Mouse (Mus musculus): ENCODE data around the gene Pgbd5.

Pgbd5 gene

DNA sequence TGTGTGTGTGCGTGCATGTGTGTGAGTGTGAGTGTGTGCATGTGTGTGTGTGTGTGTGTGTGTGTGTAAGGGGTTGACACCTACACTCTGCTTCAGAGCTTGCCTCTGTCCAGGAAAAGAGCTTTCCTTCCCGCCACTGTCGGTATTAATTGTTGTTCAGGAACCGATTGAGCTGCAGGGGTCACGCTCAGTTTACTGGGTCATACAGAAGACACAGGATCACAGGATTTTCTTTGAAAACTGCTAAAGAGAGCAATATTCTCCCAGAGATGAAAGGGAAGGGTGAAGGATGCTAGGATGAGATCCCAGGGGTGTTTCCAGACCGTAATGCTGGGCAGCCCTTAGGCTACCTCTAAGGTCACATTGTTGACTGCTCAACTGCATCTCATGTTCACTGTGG lies at the start of gene Pgbd5:
Gene Pgbd5, minus strand, starts transcription at position 101 of the 400 bp plus-strand sequence.
- in situ Hi-C loops (cut with MboI; ENCODE audit: low sequenced_read_pairs), result no loop called here

DNA sequence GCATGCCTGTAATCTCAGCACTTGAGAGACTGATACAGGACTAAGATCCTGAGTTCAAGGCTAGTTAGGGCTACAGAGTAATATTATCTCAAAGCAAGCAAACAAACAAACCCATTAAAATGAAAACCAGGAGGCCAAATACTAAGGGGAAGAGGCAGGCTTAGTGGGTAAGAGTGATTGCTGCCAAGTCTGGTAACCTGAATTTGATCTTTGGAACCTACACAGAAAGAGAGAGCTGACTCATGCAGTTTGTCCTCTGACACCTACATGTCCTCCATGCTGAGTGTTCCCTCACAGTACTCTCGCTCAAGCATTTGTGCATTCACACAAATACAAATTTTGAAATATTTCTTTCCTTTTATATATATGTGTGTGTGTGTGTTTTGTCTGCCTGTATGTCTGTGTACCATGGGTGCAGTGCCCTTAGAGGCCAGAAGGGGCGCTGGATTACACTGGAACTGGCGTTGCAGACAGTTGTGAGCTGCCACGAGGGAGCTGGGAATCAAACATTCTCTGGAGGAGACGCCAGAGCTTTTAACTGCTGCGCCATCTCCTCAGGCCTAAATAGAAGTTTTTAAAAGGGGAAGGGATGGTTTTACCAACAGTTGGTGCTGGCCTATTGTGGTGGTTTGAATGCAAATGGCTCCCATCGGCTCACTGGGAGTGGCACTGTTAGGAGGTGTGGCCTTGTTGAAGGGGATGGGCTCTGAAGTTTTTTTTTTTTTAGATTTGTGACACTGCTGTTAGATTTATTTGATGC lies 44.1 kb upstream of the Pgbd5 start:
- in situ Hi-C loops (cut with MboI; ENCODE audit: low sequenced_read_pairs), result no loop called here

DNA sequence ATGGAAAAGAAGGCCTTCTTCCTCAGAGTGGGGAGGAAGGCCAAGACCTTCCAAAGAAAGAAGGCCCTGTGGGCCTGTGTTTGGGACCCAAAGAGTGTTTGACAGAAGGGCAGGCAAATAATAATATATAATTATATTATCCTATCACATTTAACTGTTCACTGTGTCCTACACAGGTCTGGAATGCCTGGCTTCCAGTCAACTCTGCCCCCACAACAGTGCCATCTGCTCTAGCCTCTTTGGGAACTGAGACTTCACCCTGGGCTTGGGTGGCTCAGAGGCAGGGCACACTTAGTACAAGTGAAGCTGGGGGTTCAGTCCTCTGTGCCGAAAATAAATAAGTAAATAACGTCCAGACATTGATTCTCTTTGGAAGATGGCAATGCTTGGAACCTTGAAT lies 43.3 kb upstream of the Pgbd5 start:
- in situ Hi-C loops (cut with MboI; ENCODE audit: low sequenced_read_pairs), result no loop called here

DNA sequence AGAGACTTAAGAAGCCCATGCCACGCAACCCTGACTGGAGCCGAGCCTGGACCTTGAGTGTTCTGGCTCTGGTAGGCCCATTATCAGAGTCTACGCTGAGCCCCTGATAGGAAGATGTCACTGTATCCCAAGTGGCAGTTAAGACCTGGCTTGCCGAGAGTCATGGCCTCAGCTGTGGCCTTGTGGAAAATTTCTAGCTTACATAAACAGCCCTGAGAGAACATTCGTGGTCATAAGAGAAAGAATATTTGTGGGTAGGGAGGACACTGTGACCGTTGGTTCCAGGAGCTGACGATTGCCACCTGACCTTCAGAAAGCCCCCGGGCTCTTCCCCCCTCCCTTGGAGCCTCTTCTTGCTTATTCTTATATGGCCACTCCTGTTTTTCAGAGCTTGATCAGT lies 40.9 kb upstream of the Pgbd5 start:
- in situ Hi-C loops (cut with MboI; ENCODE audit: low sequenced_read_pairs), result no loop called here

DNA sequence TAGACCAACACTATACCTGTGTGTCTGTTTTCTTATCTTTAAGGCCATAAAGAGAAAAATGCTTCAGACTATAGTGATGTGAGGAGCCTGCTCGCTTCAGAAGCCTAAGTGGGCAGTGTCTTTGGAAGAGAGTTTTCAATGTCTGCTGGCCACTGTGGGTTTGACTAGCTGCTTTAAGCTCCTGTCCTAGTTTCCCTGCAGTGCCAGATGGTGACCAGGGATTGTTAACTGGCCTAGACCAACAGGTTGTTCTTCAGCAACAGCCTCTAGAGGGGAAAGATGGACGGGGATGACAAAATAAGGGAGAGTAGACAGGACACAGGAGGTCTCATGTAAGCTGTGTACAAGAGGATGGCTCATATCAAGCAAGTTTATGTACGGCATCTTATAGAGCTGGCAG lies 39.8 kb upstream of the Pgbd5 start:
- in situ Hi-C loops (cut with MboI; ENCODE audit: low sequenced_read_pairs), result no loop called here

DNA sequence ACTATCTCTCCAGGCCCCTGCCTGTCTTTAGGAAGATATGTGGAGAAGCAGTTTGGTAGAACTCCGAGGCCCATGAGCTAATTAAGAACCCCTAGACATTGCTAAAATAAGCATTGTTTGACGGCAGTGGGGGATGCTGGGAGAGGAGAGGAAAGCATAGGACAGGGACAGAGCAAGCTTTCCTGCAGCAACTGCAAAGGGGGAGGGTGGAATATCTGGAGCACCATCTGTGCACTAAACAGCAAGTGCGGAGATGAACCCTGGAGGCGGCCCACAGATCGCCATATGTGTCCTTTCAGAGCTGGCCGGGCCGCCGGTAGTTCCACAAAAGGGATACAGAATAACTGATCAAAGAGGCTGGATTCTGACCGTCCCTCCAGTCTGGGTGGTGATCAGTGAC lies 37.2 kb upstream of the Pgbd5 start:
- in situ Hi-C loops (cut with MboI; ENCODE audit: low sequenced_read_pairs), result no loop called here

DNA sequence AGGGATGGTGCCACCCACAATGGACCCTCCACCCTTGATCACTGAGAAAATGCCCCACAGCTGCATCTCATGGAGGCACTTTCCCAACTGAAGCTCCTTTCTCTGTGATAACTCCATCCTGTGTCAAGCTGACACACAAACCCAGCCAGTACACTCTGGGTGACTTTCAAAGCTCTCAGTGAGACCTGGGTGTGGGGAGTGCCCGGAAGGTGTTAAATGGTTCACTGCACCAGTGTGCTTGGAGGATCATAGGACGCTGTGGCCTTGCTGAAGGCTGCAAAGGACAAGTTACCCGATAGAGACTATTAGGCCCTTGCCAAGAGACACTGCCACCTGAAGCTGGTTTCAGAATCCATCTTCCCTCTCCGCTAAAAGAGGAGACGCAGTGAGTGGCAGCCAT lies 36.2 kb upstream of the Pgbd5 start:
- in situ Hi-C loops (cut with MboI; ENCODE audit: low sequenced_read_pairs), result no loop called here

DNA sequence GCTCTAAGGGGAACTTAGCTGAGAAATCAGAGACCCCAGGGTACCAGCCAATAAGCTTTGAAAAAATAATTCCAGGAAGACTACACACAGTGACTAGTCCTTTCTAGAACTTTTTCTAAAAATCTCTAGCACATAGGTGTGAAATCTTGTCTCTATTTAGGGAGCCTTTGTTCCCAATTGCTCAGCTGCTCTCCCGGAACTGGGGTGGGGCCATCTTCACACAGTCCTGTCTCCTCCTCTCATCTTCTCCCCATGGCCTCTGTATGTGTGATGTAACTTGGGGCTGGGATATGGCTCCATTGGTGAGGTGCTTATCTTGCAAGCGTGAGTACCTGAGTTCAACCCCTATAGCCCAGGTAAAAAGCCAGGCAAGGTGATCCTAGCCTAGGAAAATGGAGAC lies 25.2 kb upstream of the Pgbd5 start:
- in situ Hi-C loops (cut with MboI; ENCODE audit: low sequenced_read_pairs), result no loop called here

DNA sequence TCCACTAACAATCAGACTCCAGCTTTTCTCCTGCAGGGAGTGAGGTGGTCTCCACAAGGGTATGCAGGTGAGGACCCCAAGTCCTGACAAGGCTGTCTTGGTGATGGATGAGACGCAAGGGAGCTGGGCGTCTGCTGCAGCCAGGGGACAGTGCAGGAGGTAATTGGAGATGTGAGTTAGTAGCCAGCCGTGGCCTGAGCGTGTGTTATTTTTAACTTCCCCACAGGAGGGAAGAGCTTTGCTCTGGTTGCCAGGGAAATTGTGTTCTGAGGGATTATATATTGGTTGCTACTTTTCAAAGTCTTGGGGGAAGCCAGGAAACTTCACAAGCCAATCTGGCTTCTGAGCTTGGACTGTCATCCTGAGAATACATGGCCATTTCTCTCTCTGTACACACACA lies 23.7 kb upstream of the Pgbd5 start:
- in situ Hi-C loops (cut with MboI; ENCODE audit: low sequenced_read_pairs), result no loop called here

DNA sequence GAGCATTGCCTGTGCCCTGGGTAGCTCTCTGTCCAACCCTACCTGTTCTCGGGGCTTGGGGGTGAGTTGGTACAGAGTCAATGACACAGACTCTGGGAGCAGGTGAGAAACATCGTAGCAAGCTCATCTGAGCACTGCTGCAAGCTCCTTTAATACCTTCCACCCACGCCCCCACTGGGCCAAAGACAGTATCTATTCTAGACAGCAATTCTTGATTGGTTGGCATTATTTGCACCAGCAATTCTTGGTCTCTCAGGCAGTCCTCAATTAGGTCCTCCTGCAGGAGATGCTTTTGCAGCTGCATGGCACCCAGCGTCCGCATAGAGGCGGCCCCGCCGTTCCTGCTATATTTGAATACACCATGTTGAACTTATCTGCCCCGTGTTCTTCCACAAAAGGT lies 22.7 kb upstream of the Pgbd5 start:
- in situ Hi-C loops (cut with MboI; ENCODE audit: low sequenced_read_pairs), result no loop called here

DNA sequence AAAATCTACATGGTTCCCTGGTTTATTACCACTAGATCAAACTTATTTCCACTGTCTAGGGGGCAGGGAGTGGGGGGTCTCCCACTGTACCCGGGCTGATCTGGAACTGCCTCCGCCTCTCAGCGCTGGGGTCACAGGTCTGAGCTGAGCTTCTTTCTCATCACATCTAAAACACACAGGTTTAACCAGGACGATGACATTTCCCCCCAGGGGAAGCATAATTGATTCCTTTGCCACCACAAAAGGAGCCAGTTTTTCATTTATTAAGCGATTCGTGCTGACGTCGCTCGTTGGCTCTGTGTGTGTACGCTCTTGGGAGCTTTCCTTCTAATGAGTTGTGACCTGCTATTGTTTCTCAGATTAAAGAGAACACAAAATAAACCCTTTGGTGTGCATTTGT lies 21.6 kb upstream of the Pgbd5 start:
- in situ Hi-C loops (cut with MboI; ENCODE audit: low sequenced_read_pairs), result no loop called here

DNA sequence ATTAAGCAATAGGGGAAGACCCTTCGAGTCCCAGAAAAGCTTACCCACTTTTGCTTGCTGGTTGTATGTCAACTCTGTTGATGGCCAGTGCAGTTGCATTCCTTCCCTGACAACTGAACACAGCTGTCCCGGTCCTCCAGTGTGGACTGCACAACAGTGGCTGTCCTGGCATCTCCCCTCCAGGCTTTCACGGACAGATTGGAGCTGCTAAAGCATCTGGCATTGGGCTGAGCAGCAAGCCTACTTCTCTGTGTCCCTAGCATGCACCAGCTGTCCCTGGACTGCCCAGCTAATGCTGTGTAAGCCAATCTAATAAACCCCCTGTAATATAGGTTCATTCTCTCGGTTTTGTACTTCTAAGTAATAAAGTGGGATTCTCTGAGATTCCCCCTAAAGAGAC lies 21.2 kb upstream of the Pgbd5 start:
- in situ Hi-C loops (cut with MboI; ENCODE audit: low sequenced_read_pairs), result no loop called here

DNA sequence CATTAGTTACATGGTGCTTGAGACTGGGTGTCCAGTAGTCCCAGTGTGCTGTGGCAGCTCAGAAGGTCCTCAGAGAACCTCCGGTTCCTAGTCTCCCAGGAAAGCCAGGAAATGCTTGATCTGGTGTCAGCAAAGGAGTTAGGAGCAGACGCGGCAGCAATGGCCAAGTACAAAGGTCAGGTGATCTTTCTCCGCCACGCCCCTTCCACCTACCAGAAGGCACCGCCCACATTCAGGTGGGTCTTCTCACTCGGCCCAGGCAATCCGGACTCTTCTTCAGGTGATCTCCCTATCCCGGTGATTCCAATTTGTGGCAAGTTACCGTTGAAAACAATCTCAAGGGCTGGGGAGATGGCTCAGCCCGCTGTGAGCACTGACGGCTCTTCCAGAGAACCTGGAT lies 20.2 kb upstream of the Pgbd5 start:
- in situ Hi-C loops (cut with MboI; ENCODE audit: low sequenced_read_pairs), result no loop called here

DNA sequence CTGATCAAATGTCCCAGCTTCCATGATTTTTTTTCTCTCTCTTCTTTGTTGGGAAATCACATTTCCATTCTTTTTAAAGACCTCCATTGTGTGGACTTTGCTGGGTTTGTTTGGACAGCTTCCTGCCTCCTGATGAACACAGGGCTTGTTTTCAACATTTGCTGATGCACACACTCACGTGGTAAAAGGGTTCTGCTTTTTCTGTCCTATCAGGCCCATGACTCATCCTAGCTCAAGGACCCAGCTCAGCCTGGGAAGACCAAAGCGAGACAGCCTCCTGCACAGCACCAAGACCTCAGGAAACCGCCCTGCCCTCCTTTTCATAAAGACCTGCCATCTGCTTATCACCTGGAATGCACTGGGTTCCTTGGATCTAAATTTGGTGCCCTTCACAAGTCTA lies 15.9 kb upstream of the Pgbd5 start:
- in situ Hi-C loops (cut with MboI; ENCODE audit: low sequenced_read_pairs), result no loop called here

DNA sequence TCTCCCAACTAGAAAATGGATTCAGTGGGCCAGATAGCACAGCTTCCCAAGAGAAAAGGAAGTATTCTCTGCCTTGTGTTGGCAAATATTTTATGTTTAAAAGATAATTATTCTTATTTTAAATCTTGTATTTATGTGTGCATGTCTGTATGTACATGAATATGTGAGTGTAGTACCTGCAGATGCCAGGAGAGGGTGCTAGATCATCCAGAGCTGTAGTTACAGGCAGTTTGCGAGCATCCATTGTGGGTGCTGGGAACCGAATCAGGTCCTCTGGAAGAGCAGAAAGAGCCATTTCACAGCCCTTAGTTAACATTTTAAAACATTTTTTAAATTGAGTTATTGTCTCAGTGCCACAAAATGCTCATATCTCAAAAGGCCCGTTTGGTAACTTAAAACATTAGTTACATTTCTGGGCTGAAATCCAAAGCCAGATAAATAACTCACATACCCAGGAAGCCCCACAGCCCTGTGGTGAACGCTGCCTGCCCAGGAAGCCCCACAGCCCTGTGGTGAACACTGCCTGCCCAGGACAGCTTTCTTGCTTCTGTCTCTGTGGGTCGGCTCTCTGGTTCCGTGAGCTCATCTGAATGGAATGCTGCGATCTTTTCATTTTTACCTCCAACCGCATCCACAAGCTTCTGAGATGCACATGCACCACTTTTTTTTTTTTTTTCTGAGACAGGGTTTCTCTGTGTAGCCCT lies 10.9 kb upstream of the Pgbd5 start:
- in situ Hi-C loops (cut with MboI; ENCODE audit: low sequenced_read_pairs), result no loop called here

DNA sequence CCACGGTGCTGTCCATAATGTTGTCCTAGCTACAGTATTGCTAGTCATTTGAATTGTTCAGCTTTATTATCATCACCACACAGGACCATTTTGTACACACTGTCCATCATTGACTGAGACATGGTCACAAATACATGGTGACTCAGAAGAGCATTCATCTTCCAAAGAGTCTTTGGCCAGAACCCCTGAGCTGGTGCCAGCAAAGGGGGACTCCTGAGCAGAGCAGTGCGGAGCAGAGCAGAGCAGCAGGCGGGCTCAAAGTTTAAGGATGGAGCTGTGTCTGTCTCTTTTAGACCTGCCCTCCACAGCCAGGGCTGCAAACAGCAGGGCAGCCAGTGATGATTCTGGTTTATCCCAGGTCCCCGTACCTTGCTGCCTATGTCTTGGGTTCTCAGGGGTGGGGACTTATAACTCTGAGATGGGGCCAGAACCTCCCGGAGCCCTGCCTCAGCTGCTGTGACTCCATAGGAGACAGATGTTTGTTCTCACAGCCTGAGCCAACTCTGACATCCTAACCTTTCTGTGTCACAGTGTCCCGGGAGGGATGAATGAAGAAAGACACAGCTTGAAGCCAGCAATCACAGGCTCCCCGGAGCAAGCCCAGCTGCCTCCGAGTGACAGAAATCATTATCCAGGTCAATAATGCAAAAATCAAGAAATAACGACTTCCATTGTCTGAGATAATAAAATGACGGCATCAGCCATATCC lies 9.7 kb upstream of the Pgbd5 start:
- in situ Hi-C loops (cut with MboI; ENCODE audit: low sequenced_read_pairs), result no loop called here

DNA sequence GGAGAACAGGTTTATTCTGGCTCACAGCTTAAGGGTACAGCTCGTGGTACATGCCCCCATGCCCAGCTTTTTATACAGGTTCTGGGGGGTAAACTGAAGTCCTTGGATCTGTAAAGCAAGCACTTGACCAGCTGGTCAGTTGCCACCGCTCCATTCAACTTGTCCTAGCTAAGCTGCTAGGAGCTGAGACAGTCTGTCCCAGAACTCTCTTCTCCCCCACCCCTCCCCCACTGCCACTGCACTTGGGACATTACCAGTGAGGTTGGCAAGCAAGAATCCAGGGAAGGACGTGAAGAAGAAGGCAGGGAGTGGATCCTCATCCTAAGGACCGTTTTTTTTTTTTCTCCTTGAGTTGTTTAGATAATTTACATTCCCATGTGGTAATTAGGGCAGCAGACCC lies 2.7 kb downstream of the Pgbd5 start:
- in situ Hi-C loops (cut with MboI; ENCODE audit: low sequenced_read_pairs), result no loop called here

DNA sequence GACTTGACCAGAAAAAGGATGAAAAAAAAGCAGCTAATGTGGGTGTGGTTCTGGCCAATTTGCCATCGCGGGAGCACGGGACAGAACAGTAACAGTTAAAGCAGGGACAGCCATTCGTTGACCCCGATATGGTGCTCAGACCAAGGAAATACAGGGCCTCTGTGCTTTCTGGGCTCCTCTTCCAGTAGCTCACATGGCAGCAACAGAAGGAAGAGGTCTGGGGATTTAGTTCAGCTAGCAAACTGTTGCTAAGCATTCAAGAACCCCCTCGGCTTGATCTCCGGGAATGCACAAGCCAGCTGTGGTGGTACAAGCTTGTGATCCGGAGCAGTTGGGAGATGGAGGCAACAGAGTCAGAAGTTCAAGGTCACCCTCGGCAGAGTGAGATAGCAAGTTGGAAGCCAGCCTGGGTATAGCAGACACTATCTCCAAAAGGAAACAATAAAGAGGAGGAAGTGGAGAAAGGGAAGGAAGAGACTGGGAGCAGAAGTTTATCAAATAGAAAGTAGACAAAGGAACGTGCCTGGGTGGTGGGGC lies 3.7 kb downstream of the Pgbd5 start:
- in situ Hi-C loops (cut with MboI; ENCODE audit: low sequenced_read_pairs), result no loop called here

DNA sequence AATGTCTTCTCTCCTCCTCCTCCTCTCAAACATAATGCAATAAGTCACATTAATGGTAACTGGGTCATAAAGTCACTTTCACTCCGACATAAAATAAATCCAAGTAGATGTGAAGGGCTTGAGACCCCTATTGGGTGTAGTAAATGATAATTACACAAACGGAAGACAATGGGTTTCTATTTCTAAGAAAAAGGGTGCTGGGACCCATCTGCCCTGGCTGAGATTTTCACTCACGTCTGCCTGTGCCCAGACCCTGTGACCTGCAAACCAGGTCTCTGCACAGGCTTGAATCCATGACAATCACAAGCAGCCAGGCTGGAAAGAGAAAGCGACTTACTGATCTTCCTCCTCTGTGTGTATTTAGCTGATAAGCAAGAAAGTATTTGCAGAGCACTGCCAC lies 4.3 kb downstream of the Pgbd5 start:
- in situ Hi-C loops (cut with MboI; ENCODE audit: low sequenced_read_pairs), result no loop called here

DNA sequence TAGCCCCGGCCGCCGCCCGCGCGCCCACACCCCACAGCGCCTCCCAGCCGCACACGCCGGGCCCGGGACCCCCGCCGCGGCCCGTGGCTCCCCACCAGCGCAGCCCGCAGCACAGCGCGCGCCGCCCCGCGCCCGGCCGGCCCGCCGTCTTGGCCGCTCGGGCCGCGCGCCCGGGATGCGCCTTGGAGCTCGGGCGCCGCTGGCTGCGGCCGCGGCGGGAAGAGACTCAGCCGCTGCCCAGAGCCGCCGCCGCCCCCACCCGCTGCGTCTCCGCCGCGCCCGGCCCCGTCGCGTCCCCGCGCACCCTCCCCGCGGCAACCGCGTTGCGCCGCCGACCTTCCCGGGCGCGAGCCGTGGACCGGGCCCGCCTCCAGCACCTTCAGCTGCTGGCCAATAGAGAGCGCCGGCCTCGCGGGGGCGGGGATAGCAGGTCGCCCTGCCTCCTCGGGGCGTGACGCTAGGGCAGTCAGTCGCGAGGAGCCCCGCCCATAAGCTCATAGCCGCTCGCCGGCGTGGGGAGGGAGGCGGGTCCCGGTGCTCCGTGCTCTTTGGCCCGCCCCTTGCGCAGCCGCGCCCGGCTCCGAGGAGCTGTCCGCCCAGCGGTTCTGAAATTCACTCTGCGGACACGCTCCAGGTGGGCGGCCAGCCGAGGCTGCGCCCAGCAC lies 5.2 kb downstream of the Pgbd5 start:
- in situ Hi-C loops (cut with MboI; ENCODE audit: low sequenced_read_pairs), result no loop called here

DNA sequence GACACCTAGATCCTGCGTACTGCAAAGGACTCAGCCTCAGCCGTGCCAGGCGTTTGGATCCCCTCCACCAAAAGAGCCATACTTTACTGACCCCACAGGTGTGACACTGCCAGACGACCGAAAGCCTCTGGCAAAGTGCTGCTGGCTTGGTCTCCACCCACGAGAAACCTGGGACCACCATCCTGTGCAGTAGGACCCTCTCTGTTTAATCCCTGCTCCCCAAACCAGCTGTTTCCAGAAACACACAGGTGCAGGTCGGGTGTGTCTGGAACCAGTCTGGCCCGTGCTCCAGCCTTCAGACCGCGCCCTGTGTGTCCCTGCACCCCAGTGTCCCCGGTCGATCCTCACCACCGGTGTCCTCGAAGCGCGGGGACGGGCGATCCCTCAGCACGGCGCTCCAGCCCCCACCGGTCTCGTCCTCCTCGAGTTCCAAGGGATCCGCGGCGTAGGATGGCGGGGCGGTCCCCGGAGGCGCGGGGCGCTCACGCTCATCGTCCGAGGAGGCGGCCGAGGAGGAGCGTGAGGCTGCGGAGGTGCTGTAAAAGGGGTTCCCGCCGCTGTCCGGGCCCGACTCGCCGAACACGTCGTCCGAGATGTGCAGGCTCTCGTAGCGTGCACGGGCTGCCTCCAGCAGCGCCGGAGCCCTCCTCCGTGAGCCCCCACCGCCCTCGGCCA lies 5.9 kb downstream of the Pgbd5 start:
- in situ Hi-C loops (cut with MboI; ENCODE audit: low sequenced_read_pairs), result no loop called here

All from CH12F3 (cell line).